Mouse (Mus musculus) liver, adult 2 months (tissue): ENCODE measurements at regions not wholly inside any gene's neighbourhood (a gene's known extent, or its start where the extent isn't known, plus 50 kb on each side); places are given as distances from the start of the nearest gene placed in this dataset.

Source experiments
- DNase-seq: peaks from one replicate; pipeline ENCODE4 v3.0.0-alpha.2; 2011; ENCODE audit warnings: low read depth, low spot score; ENCODE audit errors: extremely low read depth
- H3K27ac ChIP-seq: fragments of 200-500 bp; replicated peaks from 2 replicates; pipeline ENCODE4 v1.5.1; 2012; ENCODE audit warnings: low read depth, mild to moderate bottlenecking, control low read depth, inconsistent platforms, low read length; ENCODE audit not compliant: insufficient read depth
- H3K27me3 ChIP-seq: fragments of 200-500 bp; 2 replicates; pipeline ENCODE4 v1.6.1; 2012; ENCODE audit warnings: mild to moderate bottlenecking, moderate library complexity, low read length, inconsistent platforms; ENCODE audit not compliant: control insufficient read depth, insufficient read depth
- H3K36me3 ChIP-seq: fragments of 200-500 bp; 2 replicates; pipeline ENCODE4 v1.6.1; 2012; ENCODE audit warnings: low read length, inconsistent platforms; ENCODE audit not compliant: control insufficient read depth, insufficient read depth
- H3K4me1 ChIP-seq: fragments of 200-500 bp; 2 replicates; pipeline ENCODE4 v1.6.1; 2011; ENCODE audit warnings: low read length; ENCODE audit not compliant: control insufficient read depth, insufficient read depth
- H3K4me3 ChIP-seq: fragments of 200-500 bp; 2 replicates; pipeline ENCODE4 v1.5.1; 2011; ENCODE audit warnings: low read depth, mild to moderate bottlenecking, control low read depth, low read length, moderate library complexity; ENCODE audit not compliant: insufficient read depth
- H3K79me2 ChIP-seq: fragments of 200-500 bp; 2 replicates; pipeline ENCODE4 v1.6.1; 2012; ENCODE audit warnings: inconsistent platforms, mild to moderate bottlenecking, low read length, moderate library complexity; ENCODE audit not compliant: control insufficient read depth, insufficient read depth
- H3K9ac ChIP-seq: fragments of 200-500 bp; 2 replicates; pipeline ENCODE4 v1.6.1; 2012; ENCODE audit warnings: low read depth, mild to moderate bottlenecking, control low read depth, inconsistent platforms, low read length
- CTCF ChIP-seq: fragments of 200-500 bp; IDR thresholded peaks from 2 replicates; pipeline ENCODE4 v1.5.1; 2011; ENCODE audit warnings: low read depth, low read length, control low read depth
- POLR2A ChIP-seq: fragments of 200-500 bp; IDR thresholded peaks from 2 replicates; pipeline ENCODE4 v1.6.1; 2011; ENCODE audit warnings: low read length, control low read depth; ENCODE audit not compliant: insufficient read depth; ENCODE audit errors: extremely low read depth
- WGBS: fragments of 180-500 bp; shearing (Covaris S2); methylation state at CpG from one replicate; pipeline ENCODE4 v1.1.7; 2018; 5-methylcytosine and 5-hydroxymethylcytosine counted together

DNA sequence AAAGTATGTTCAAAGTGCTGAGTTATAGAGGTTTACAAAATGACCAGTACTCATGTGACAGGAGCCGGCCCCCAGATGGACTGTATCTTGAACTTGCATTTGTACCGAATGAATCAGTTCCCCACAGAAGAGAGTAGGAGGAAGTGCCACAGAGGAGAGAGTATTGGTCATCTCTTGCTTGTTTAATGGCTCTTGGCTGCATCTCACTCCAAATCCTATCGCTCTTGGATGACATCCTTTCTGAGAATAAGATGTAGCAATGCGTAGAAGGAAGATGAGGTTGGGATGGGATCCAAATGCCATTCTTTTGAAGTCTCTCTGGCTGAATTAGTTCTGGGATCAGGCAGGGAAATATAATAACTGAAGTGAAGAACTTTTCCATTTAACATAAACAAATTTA lies 55.2 kb upstream of the Bmper start:
- Histone ChIP-seq H3K4me3 (no peak overlapping the region), H3K9ac (no peak overlapping the region), H3K36me3 (no peaks in the 10 kb centered on the region), H3K79me2 (no peaks in the 10 kb centered on the region), H3K27ac (no peak overlapping the region), H3K4me1 (no peaks in the 10 kb centered on the region), H3K27me3 (no peaks in the 10 kb centered on the region)
- no peak for DNase-seq
- WGBS = 81% methylated on average over 4 of the region's 4 CpGs
- no peak for TF ChIP-seq CTCF
- TF ChIP-seq POLR2A = no peak

DNA sequence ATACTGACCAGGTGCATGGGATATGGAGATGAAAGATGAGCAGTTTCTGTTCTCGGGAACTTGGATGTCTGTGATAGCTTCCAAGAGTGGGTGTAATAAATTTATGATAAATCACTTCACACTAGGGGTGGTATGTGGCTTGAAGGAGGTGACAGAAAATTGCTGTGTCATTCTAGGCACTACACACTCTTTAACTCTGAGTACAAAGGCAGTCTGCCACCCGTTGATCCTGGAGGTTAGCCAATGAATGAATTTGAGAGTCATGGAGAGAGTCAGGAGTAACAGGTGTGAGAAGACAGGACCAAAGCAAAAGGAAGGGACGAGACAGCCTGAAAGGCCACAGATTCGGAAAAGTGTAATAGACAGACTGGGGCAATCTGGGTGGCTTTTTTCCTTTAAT lies 54.7 kb upstream of the Bmper start:
- H3K4me3 ChIP-seq = no peak overlapping the region
- no peaks in the 10 kb centered on the region for H3K27me3 ChIP-seq
- 72% methylated on average over 4 of the region's 4 CpGs for WGBS
- no peak overlapping the region for H3K9ac ChIP-seq
- TF ChIP-seq POLR2A (no peak), CTCF (no peak)
- H3K27ac ChIP-seq = no peak overlapping the region
- H3K4me1 ChIP-seq = no peaks in the 10 kb centered on the region
- no peaks in the 10 kb centered on the region for H3K79me2 ChIP-seq
- H3K36me3 ChIP-seq = no peaks in the 10 kb centered on the region
- DNase-seq = no peak

DNA sequence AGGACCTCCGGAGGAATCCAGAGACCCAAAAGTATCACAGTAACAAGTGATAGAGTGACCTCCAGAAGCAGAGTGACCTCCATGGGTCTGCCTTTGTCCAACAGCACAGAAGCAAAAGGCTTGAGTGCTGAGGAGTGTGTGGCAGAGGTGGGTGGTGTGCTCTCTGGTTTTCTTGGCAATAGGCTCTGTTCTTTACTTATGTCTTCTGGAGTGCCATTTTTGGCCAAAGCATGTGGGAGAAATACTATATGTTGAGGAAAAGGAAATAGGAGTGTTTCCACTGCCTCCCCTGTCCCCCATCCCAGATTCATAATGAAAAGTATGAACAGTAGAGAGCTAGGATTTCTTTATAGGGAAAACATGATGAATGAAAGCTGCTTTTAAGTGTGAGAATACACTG lies 51.5 kb upstream of the Bmper start:
- no peaks in the 10 kb centered on the region for H3K27me3 ChIP-seq

More for the DNA sequence above, 51.5 kb upstream of the Bmper start:
- Histone ChIP-seq H3K4me1 (no peaks in the 10 kb centered on the region), H3K79me2 (no peaks in the 10 kb centered on the region), H3K9ac (no peak overlapping the region), H3K4me3 (no peak overlapping the region), H3K27ac (no peak overlapping the region), H3K36me3 (no peaks in the 10 kb centered on the region)
- no peak for DNase-seq
- 90% methylated on average over 1 of the region's 1 CpGs for WGBS
- no peak for TF ChIP-seq CTCF
- TF ChIP-seq POLR2A = no peak
